Mouse (Mus musculus): ENCODE measurements around the gene Repin1. TPM values are rescaled to one million over a fixed set of nuclear protein-coding genes. Genes with fewer than 3 reads are reported as not detected.

The Repin1 gene
- polyA plus RNA-seq, 1 experiment from 2014 or later = 24.9 TPM

GRCm38 (mm10) chr6:48566312-48566711, 27.4 kb upstream of the Repin1 start:
- H3K4me2 ChIP-seq (replicated peaks) = no peak overlapping the region
- peaks cover 22% of the 10 kb centered on the region for H3K4me1 ChIP-seq (replicated peaks)
- no peak overlapping the region for H3K9ac ChIP-seq
- H3K27ac ChIP-seq = peak overlapping the region; percentile 22; the same call in 1 of the 2 replicates
- H3K36me3 ChIP-seq = 0 out of 2 replicates have a peak, but pooled peaks cover 4% of the 10 kb centered on the region
- H3K27me3 ChIP-seq (replicated peaks) = no peaks in the 10 kb centered on the region
- H3K9me3 ChIP-seq = no peaks in the 10 kb centered on the region
- no peak overlapping the region for H3K4me3 ChIP-seq (replicated peaks)
- WGBS = 58% methylated on average over 5 of the region's 5 CpGs
- ATAC-seq = peak; percentile 55; the same call in 1 of the 2 replicates

GRCm38 (mm10) chr6:48568036-48568984, 25.4 kb upstream of the Repin1 start:
- Histone ChIP-seq H3K9ac (no peak overlapping the region), H3K27me3 (replicated peaks) (no peaks in the 10 kb centered on the region), H3K9me3 (no peaks in the 10 kb centered on the region), H3K4me3 (replicated peaks) (no peak overlapping the region), H3K4me2 (replicated peaks) (peak overlapping the region; percentile 10; the same call in 1 of the 2 replicates), H3K36me3 (0 out of 2 replicates have a peak, but pooled peaks cover 4% of the 10 kb centered on the region), H3K4me1 (replicated peaks) (peaks cover 27% of the 10 kb centered on the region), H3K27ac (peak overlapping the region; percentile 74)
- 58% methylated on average over 21 of the region's 21 CpGs for WGBS
- peak; percentile 39 for ATAC-seq

GRCm38 (mm10) chr6:48569065-48569807, 24.4 kb upstream of the Repin1 start:
- Histone ChIP-seq H3K4me1 (replicated peaks) (peaks cover 29% of the 10 kb centered on the region), H3K4me3 (replicated peaks) (no peak overlapping the region), H3K27ac (peak overlapping the region; percentile 44), H3K27me3 (replicated peaks) (no peaks in the 10 kb centered on the region), H3K9me3 (no peaks in the 10 kb centered on the region), H3K36me3 (0 out of 2 replicates have a peak, but pooled peaks cover 4% of the 10 kb centered on the region), H3K9ac (no peak overlapping the region), H3K4me2 (replicated peaks) (peak overlapping the region; percentile 10; the same call in 1 of the 2 replicates)
- ATAC-seq = no peak
- 64% methylated on average over 8 of the region's 8 CpGs for WGBS

- peak overlapping the region; percentile 7; the same call in 1 of the 2 replicates for H3K4me3 ChIP-seq (replicated peaks)
- peaks cover 21% of the 10 kb centered on the region for H3K4me1 ChIP-seq (replicated peaks)
- H3K4me2 ChIP-seq (replicated peaks) = peak overlapping the region; percentile 44
- H3K9ac ChIP-seq = no peak overlapping the region
- no peak for ATAC-seq
- 96% methylated on average over 5 of the region's 5 CpGs for WGBS
- H3K27me3 ChIP-seq (replicated peaks) = no peaks in the 10 kb centered on the region
- 0 out of 2 replicates have a peak, but pooled peaks cover 4% of the 10 kb centered on the region for H3K36me3 ChIP-seq
- peak overlapping the region; percentile 64 for H3K27ac ChIP-seq
- no peaks in the 10 kb centered on the region for H3K9me3 ChIP-seq
These were observed 21.7 kb upstream of the Repin1 start for GRCm38 (mm10) chr6:48572014-48572413.

- Histone ChIP-seq H3K9ac (no peak within 1 kb of the TSS), H3K4me1 (replicated peaks) (peaks cover 21% of the 10 kb centered on the region), H3K4me3 (replicated peaks) (peak within 1 kb of the TSS; percentile 7; the same call in 1 of the 2 replicates), H3K4me2 (replicated peaks) (peak within 1 kb of the TSS; percentile 44), H3K36me3 (0 out of 2 replicates have a peak, but pooled peaks cover 4% of the 10 kb centered on the region), H3K27me3 (replicated peaks) (no peaks in the 10 kb centered on the region), H3K27ac (peak within 1 kb of the TSS; percentile 64), H3K9me3 (no peaks in the 10 kb centered on the region)
- ATAC-seq = peak; percentile 83
- 20% methylated on average over 6 of the region's 6 CpGs for WGBS
These were observed 21.1 kb upstream of the Repin1 start, which contains the start of gene Rarres2 for GRCm38 (mm10) chr6:48572572-48573061. Gene Rarres2, minus strand, starts transcription at chr6:48572789.

GRCm38 (mm10) chr6:48573280-48573679, 20.4 kb upstream of the Repin1 start:
- H3K27me3 ChIP-seq (replicated peaks) = no peaks in the 10 kb centered on the region
- 0 out of 2 replicates have a peak, but pooled peaks cover 4% of the 10 kb centered on the region for H3K36me3 ChIP-seq
- H3K9ac ChIP-seq = no peak overlapping the region
- no peaks in the 10 kb centered on the region for H3K9me3 ChIP-seq
- H3K4me3 ChIP-seq (replicated peaks) = no peak overlapping the region
- H3K4me2 ChIP-seq (replicated peaks) = no peak overlapping the region
- H3K27ac ChIP-seq = peak overlapping the region; percentile 64
- ATAC-seq = peak; percentile 42
- WGBS = 39% methylated on average over 10 of the region's 10 CpGs
- H3K4me1 ChIP-seq (replicated peaks) = peaks cover 18% of the 10 kb centered on the region

- H3K4me2 ChIP-seq (replicated peaks) = no peak overlapping the region
- H3K27ac ChIP-seq = no peak overlapping the region
- H3K27me3 ChIP-seq (replicated peaks) = no peaks in the 10 kb centered on the region
- 0 out of 2 replicates have a peak, but pooled peaks cover 4% of the 10 kb centered on the region for H3K36me3 ChIP-seq
- ATAC-seq = no peak
- whole genome bisulfite sequencing = 53% methylated on average over 3 of the region's 3 CpGs
- H3K4me3 ChIP-seq (replicated peaks) = no peak overlapping the region
- no peaks in the 10 kb centered on the region for H3K9me3 ChIP-seq
- no peak overlapping the region for H3K9ac ChIP-seq
- peaks cover 15% of the 10 kb centered on the region; the same call in 1 of the 2 replicates for H3K4me1 ChIP-seq (replicated peaks)
These were observed 19.7 kb upstream of the Repin1 start for GRCm38 (mm10) chr6:48573981-48574380.

GRCm38 (mm10) chr6:48578736-48579135, 14.9 kb upstream of the Repin1 start:
- 46% methylated on average over 5 of the region's 5 CpGs for WGBS
- Histone ChIP-seq H3K4me2 (replicated peaks) (no peak overlapping the region), H3K4me1 (replicated peaks) (peaks cover 6% of the 10 kb centered on the region; the same call in 1 of the 2 replicates), H3K27me3 (replicated peaks) (no peaks in the 10 kb centered on the region), H3K27ac (no peak overlapping the region), H3K4me3 (replicated peaks) (no peak overlapping the region), H3K36me3 (no peaks in the 10 kb centered on the region), H3K9ac (no peak overlapping the region), H3K9me3 (no peaks in the 10 kb centered on the region)
- ATAC-seq = no peak

- WGBS = 25% methylated on average over 5 of the region's 5 CpGs
- Histone ChIP-seq H3K4me3 (replicated peaks) (no peak overlapping the region), H3K36me3 (no peaks in the 10 kb centered on the region), H3K4me1 (replicated peaks) (peaks cover 6% of the 10 kb centered on the region; the same call in 1 of the 2 replicates), H3K9ac (peak overlapping the region; percentile 8; the same call in 1 of the 2 replicates), H3K4me2 (replicated peaks) (peak overlapping the region; percentile 22; the same call in 1 of the 2 replicates), H3K27ac (peak overlapping the region; percentile 72), H3K9me3 (no peaks in the 10 kb centered on the region), H3K27me3 (replicated peaks) (no peaks in the 10 kb centered on the region)
- ATAC-seq = peak; percentile 63
These were observed 14.5 kb upstream of the Repin1 start for GRCm38 (mm10) chr6:48579215-48579648.

GRCm38 (mm10) chr6:48581257-48581656, 12.4 kb upstream of the Repin1 start:
- Histone ChIP-seq H3K36me3 (no peaks in the 10 kb centered on the region), H3K4me1 (replicated peaks) (peaks cover 6% of the 10 kb centered on the region; the same call in 1 of the 2 replicates), H3K27ac (no peak overlapping the region), H3K4me3 (replicated peaks) (no peak overlapping the region), H3K9me3 (no peaks in the 10 kb centered on the region), H3K9ac (no peak overlapping the region), H3K4me2 (replicated peaks) (no peak overlapping the region), H3K27me3 (replicated peaks) (no peaks in the 10 kb centered on the region)
- no peak for ATAC-seq
- 37% methylated on average over 3 of the region's 3 CpGs for WGBS

GRCm38 (mm10) chr6:48582037-48582436, 11.6 kb upstream of the Repin1 start:
- ATAC-seq = peak; percentile 39; the same call in 1 of the 2 replicates
- WGBS = 76% methylated on average over 3 of the region's 3 CpGs

More at GRCm38 (mm10) chr6:48582037-48582436, 11.6 kb upstream of the Repin1 start:
- no peak overlapping the region for H3K4me3 ChIP-seq (replicated peaks)
- H3K27me3 ChIP-seq (replicated peaks) = no peaks in the 10 kb centered on the region
- H3K9ac ChIP-seq = no peak overlapping the region
- H3K36me3 ChIP-seq = no peaks in the 10 kb centered on the region
- H3K27ac ChIP-seq = no peak overlapping the region
- no peaks in the 10 kb centered on the region for H3K9me3 ChIP-seq
- peaks cover 6% of the 10 kb centered on the region; the same call in 1 of the 2 replicates for H3K4me1 ChIP-seq (replicated peaks)
- no peak overlapping the region for H3K4me2 ChIP-seq (replicated peaks)
